Mouse (Mus musculus): ENCODE measurements around the gene Iqsec1. TPM values are rescaled to one million over a fixed set of nuclear protein-coding genes. Genes with fewer than 3 reads are reported as not detected.

Gene Iqsec1
- polyA plus RNA-seq, 1 experiment from 2014 or later: 15.8 TPM

GRCm38 (mm10) chr6:90709929-90710777 lies 278.3 kb downstream of the Iqsec1 start:
- 0 out of 2 replicates have a peak overlapping the region, but pooled peaks have one; percentile 27 for H3K9ac ChIP-seq
- WGBS: 92% methylated on average over 9 of the region's 9 CpGs
- H3K4me1 ChIP-seq: peaks cover 66% of the 10 kb centered on the region
- no peak overlapping the region for H3K4me3 ChIP-seq
- no peaks in the 10 kb centered on the region for H3K9me3 ChIP-seq (replicated peaks)
- H3K27me3 ChIP-seq: no peaks in the 10 kb centered on the region
- H3K36me3 ChIP-seq: no peaks in the 10 kb centered on the region
- no peak overlapping the region for H3K27ac ChIP-seq
- ATAC-seq (ENCODE audit: low FRiP score): no peak
- no peak overlapping the region for H3K4me2 ChIP-seq (replicated peaks)

GRCm38 (mm10) chr6:90708061-90708618 lies 280.3 kb downstream of the Iqsec1 start:
- Histone ChIP-seq H3K36me3 (no peaks in the 10 kb centered on the region), H3K27ac (no peak overlapping the region), H3K9me3 (replicated peaks) (no peaks in the 10 kb centered on the region), H3K9ac (no peak overlapping the region), H3K27me3 (no peaks in the 10 kb centered on the region), H3K4me3 (no peak overlapping the region), H3K4me1 (peaks cover 66% of the 10 kb centered on the region), H3K4me2 (replicated peaks) (no peak overlapping the region)
- no peak for ATAC-seq (ENCODE audit: low FRiP score)

- H3K4me1 ChIP-seq: peaks cover 66% of the 10 kb centered on the region
- H3K9ac ChIP-seq: no peak overlapping the region
- no peaks in the 10 kb centered on the region for H3K9me3 ChIP-seq (replicated peaks)
- H3K36me3 ChIP-seq: no peaks in the 10 kb centered on the region
- H3K4me2 ChIP-seq (replicated peaks): no peak overlapping the region
- ATAC-seq (ENCODE audit: low FRiP score): no peak
- H3K27ac ChIP-seq: 0 out of 2 replicates have a peak overlapping the region, but pooled peaks have one; percentile 9
- no peak overlapping the region for H3K4me3 ChIP-seq
- WGBS: 82% methylated on average over 4 of the region's 4 CpGs
- H3K27me3 ChIP-seq: no peaks in the 10 kb centered on the region
Measured at GRCm38 (mm10) chr6:90707143-90707542, 281.3 kb downstream of the Iqsec1 start.

GRCm38 (mm10) chr6:90706490-90706889 lies 282.0 kb downstream of the Iqsec1 start:
- Histone ChIP-seq H3K27ac (peak overlapping the region; percentile 57), H3K36me3 (no peaks in the 10 kb centered on the region), H3K9ac (no peak overlapping the region), H3K4me3 (no peak overlapping the region), H3K4me1 (peaks cover 65% of the 10 kb centered on the region), H3K4me2 (replicated peaks) (no peak overlapping the region), H3K9me3 (replicated peaks) (no peaks in the 10 kb centered on the region), H3K27me3 (no peaks in the 10 kb centered on the region)
- WGBS: 76% methylated on average over 10 of the region's 10 CpGs
- ATAC-seq (ENCODE audit: low FRiP score): no peak

GRCm38 (mm10) chr6:90705738-90706137 lies 282.7 kb downstream of the Iqsec1 start:
- WGBS: 76% methylated on average over 3 of the region's 3 CpGs
- H3K27me3 ChIP-seq: no peaks in the 10 kb centered on the region
- H3K4me1 ChIP-seq: peaks cover 60% of the 10 kb centered on the region

GRCm38 (mm10) chr6:90704705-90705344 lies 283.7 kb downstream of the Iqsec1 start:
- H3K27ac ChIP-seq: peak overlapping the region; percentile 85; the same call in 1 of the 2 replicates
- H3K4me2 ChIP-seq (replicated peaks): no peak overlapping the region
- no peaks in the 10 kb centered on the region for H3K27me3 ChIP-seq
- peaks cover 60% of the 10 kb centered on the region for H3K4me1 ChIP-seq
- no peak for ATAC-seq (ENCODE audit: low FRiP score)
- WGBS: 71% methylated on average over 2 of the region's 2 CpGs
- H3K9ac ChIP-seq: no peak overlapping the region
- H3K9me3 ChIP-seq (replicated peaks): no peaks in the 10 kb centered on the region
- H3K4me3 ChIP-seq: no peak overlapping the region
- H3K36me3 ChIP-seq: no peaks in the 10 kb centered on the region

More at GRCm38 (mm10) chr6:90705738-90706137, 282.7 kb downstream of the Iqsec1 start:
- no peaks in the 10 kb centered on the region for H3K36me3 ChIP-seq
- ATAC-seq (ENCODE audit: low FRiP score): no peak
- H3K9ac ChIP-seq: no peak overlapping the region
- H3K27ac ChIP-seq: no peak overlapping the region; the same call in 1 of the 2 replicates
- no peaks in the 10 kb centered on the region for H3K9me3 ChIP-seq (replicated peaks)
- no peak overlapping the region for H3K4me3 ChIP-seq
- H3K4me2 ChIP-seq (replicated peaks): no peak overlapping the region

- no peak overlapping the region for H3K4me2 ChIP-seq (replicated peaks)
- H3K27me3 ChIP-seq: no peaks in the 10 kb centered on the region
- H3K9ac ChIP-seq: 0 out of 2 replicates have a peak overlapping the region, but pooled peaks have one; percentile 33
- H3K4me3 ChIP-seq: no peak overlapping the region
- peak overlapping the region; percentile 85 for H3K27ac ChIP-seq
- no peak for ATAC-seq (ENCODE audit: low FRiP score)
- H3K36me3 ChIP-seq: no peaks in the 10 kb centered on the region
- no peaks in the 10 kb centered on the region for H3K9me3 ChIP-seq (replicated peaks)
- WGBS: 24% methylated on average over 2 of the region's 2 CpGs
- H3K4me1 ChIP-seq: peaks cover 70% of the 10 kb centered on the region
Measured at GRCm38 (mm10) chr6:90703782-90704181, 284.7 kb downstream of the Iqsec1 start.

GRCm38 (mm10) chr6:90702837-90703735 lies 285.4 kb downstream of the Iqsec1 start:
- Histone ChIP-seq H3K36me3 (no peaks in the 10 kb centered on the region), H3K27ac (peak overlapping the region; percentile 85), H3K4me2 (replicated peaks) (no peak overlapping the region), H3K4me1 (peaks cover 73% of the 10 kb centered on the region), H3K9me3 (replicated peaks) (no peaks in the 10 kb centered on the region), H3K4me3 (no peak overlapping the region), H3K27me3 (no peaks in the 10 kb centered on the region), H3K9ac (0 out of 2 replicates have a peak overlapping the region, but pooled peaks have one; percentile 33)
- ATAC-seq (ENCODE audit: low FRiP score): 0 out of 2 replicates have a peak, but pooled peaks have one; percentile 21
- WGBS: 27% methylated on average over 4 of the region's 4 CpGs

GRCm38 (mm10) chr6:90702197-90702596 lies 286.3 kb downstream of the Iqsec1 start:
- Histone ChIP-seq H3K27me3 (no peaks in the 10 kb centered on the region), H3K4me3 (no peak overlapping the region), H3K4me1 (peaks cover 70% of the 10 kb centered on the region), H3K9ac (no peak overlapping the region), H3K4me2 (replicated peaks) (no peak overlapping the region), H3K9me3 (replicated peaks) (no peaks in the 10 kb centered on the region), H3K36me3 (no peaks in the 10 kb centered on the region), H3K27ac (no peak overlapping the region)
- no peak for ATAC-seq (ENCODE audit: low FRiP score)

GRCm38 (mm10) chr6:90701391-90701790 lies 287.1 kb downstream of the Iqsec1 start:
- no peak overlapping the region for H3K9ac ChIP-seq
- H3K9me3 ChIP-seq (replicated peaks): no peaks in the 10 kb centered on the region
- no peak overlapping the region for H3K4me3 ChIP-seq
- H3K4me1 ChIP-seq: peaks cover 65% of the 10 kb centered on the region
- H3K36me3 ChIP-seq: no peaks in the 10 kb centered on the region
- no peak overlapping the region for H3K27ac ChIP-seq
- no peak for ATAC-seq (ENCODE audit: low FRiP score)
- 91% methylated on average over 2 of the region's 2 CpGs for WGBS
- H3K4me2 ChIP-seq (replicated peaks): no peak overlapping the region
- H3K27me3 ChIP-seq: no peaks in the 10 kb centered on the region

GRCm38 (mm10) chr6:90700737-90701136 lies 287.7 kb downstream of the Iqsec1 start:
- H3K4me1 ChIP-seq: peaks cover 62% of the 10 kb centered on the region
- ATAC-seq (ENCODE audit: low FRiP score): no peak
- H3K9ac ChIP-seq: no peak overlapping the region
- no peaks in the 10 kb centered on the region for H3K9me3 ChIP-seq (replicated peaks)
- WGBS: 90% methylated on average over 2 of the region's 2 CpGs
- H3K4me3 ChIP-seq: no peak overlapping the region
- H3K27ac ChIP-seq: no peak overlapping the region
- no peaks in the 10 kb centered on the region for H3K27me3 ChIP-seq
- H3K4me2 ChIP-seq (replicated peaks): no peak overlapping the region
- no peaks in the 10 kb centered on the region for H3K36me3 ChIP-seq
